Mouse (Mus musculus) heart, postnatal 0 days (tissue): ENCODE data around the gene Foxa1. TPM values are rescaled to one million over a fixed set of nuclear protein-coding genes. Genes with fewer than 3 reads are reported as not detected.

Experiments
- ATAC-seq: fragments of 200-750 bp; cut with Nextera tagmentation; 2 replicates; pipeline ENCODE4 v1.8.0; 2017; ENCODE audit warnings: low read depth, moderate number of reproducible peaks, moderate library complexity; ENCODE audit not compliant: insufficient read depth
- DNase-seq: peaks from one replicate; pipeline ENCODE4 v3.0.0-alpha.2; 2016; ENCODE audit warnings: low spot score
- H3K27ac ChIP-seq: fragments of 300-500 bp; sonication (generic); 2 replicates; pipeline ENCODE4 v1.5.1; 2014; ENCODE audit warnings: low read depth, mild to moderate bottlenecking
- H3K27me3 ChIP-seq: fragments of 300-500 bp; sonication (generic); 2 replicates; pipeline ENCODE4 v1.6.1; 2014; ENCODE audit warnings: low read length, mixed read lengths; ENCODE audit not compliant: control insufficient read depth, insufficient read depth
- H3K36me3 ChIP-seq: fragments of 300-500 bp; sonication (generic); replicated peaks from 2 replicates; pipeline ENCODE4 v1.6.1; 2014; ENCODE audit warnings: low read length, mixed read lengths; ENCODE audit not compliant: control insufficient read depth, insufficient read depth
- H3K4me1 ChIP-seq: fragments of 300-500 bp; sonication (generic); 2 replicates; pipeline ENCODE4 v1.6.1; 2014; ENCODE audit warnings: antibody characterized with exemption; ENCODE audit not compliant: control insufficient read depth, insufficient read depth
- H3K4me2 ChIP-seq: fragments of 300-500 bp; sonication (generic); 2 replicates; pipeline ENCODE4 v1.6.1; 2014; ENCODE audit warnings: low read depth, mild to moderate bottlenecking, low read length, moderate library complexity
- H3K4me3 ChIP-seq: fragments of 300-500 bp; sonication (generic); 2 replicates; pipeline ENCODE4 v1.5.1; 2014; ENCODE audit warnings: low read depth, low read length
- H3K9ac ChIP-seq: fragments of 300-500 bp; sonication (generic); replicated peaks from 2 replicates; pipeline ENCODE4 v1.6.1; 2014; ENCODE audit warnings: low read depth, low read length, mixed read lengths
- H3K9me3 ChIP-seq: fragments of 300-500 bp; sonication (generic); replicated peaks from 2 replicates; pipeline ENCODE4 v1.6.1; 2016; ENCODE audit warnings: low read length; ENCODE audit not compliant: control insufficient read depth
- CTCF ChIP-seq: IDR thresholded peaks from 2 replicates; pipeline ENCODE4 v1.5.1; 2016; ENCODE audit warnings: antibody characterized with exemption, control low read depth, low read depth
- EP300 ChIP-seq: IDR thresholded peaks from 2 replicates; pipeline ENCODE4 v1.6.1; 2016; ENCODE audit warnings: antibody characterized with exemption, low read depth
- WGBS: fragments of 180-500 bp; shearing (Covaris S2); extraction: QIAGEN DNeasy Blood & Tissue Kit; methylation state at CpG from one replicate; pipeline ENCODE4 v1.1.7; 2014; 5-methylcytosine and 5-hydroxymethylcytosine counted together
- polyA plus RNA-seq: library from polyadenylated mRNA; unstranded; fragments of >200 nt; fragmentation: Nextera tagmentation; extraction: Ambion mirVana; gene quantifications from 2 replicates; pipeline ENCODE4 v1.2.1, GENCODE M21; 2015
- total RNA-seq: library from RNA; depleted of rRNA; stranded (reverse); fragments of >200 nt; gene quantifications from 2 replicates; pipeline ENCODE4 v1.2.3, GENCODE M21; 2014; ENCODE audit warnings: low replicate concordance

Gene Foxa1
- total and polyA plus RNA-seq, 2 experiments from 2014 or later = 1.6 TPM; not detected in 1

GRCm38 (mm10) chr12:57530474-57530873 lies 16.2 kb downstream of the Foxa1 start:
- TF ChIP-seq CTCF (no peak), EP300 (no peak)
- no peak for DNase-seq

GRCm38 (mm10) chr12:57528335-57528734 lies 18.4 kb downstream of the Foxa1 start:
- H3K9ac ChIP-seq = no peak overlapping the region
- DNase-seq = no peak
- no peak overlapping the region for H3K4me3 ChIP-seq
- ATAC-seq = no peak
- no peaks in the 10 kb centered on the region for H3K4me1 ChIP-seq
- no peak overlapping the region for H3K4me2 ChIP-seq
- H3K36me3 ChIP-seq = no peaks in the 10 kb centered on the region
- 72% methylated on average over 4 of the region's 4 CpGs for WGBS
- H3K27ac ChIP-seq = no peak overlapping the region
- H3K9me3 ChIP-seq = no peaks in the 10 kb centered on the region
- TF ChIP-seq EP300 (no peak), CTCF (no peak)
- H3K27me3 ChIP-seq = peaks cover 39% of the 10 kb centered on the region

More at GRCm38 (mm10) chr12:57530474-57530873, 16.2 kb downstream of the Foxa1 start:
- H3K36me3 ChIP-seq = no peaks in the 10 kb centered on the region
- H3K9ac ChIP-seq = no peak overlapping the region
- ATAC-seq = no peak
- peaks cover 60% of the 10 kb centered on the region for H3K27me3 ChIP-seq
- no peak overlapping the region for H3K27ac ChIP-seq
- H3K9me3 ChIP-seq = no peaks in the 10 kb centered on the region
- no peak overlapping the region for H3K4me2 ChIP-seq
- no peaks in the 10 kb centered on the region for H3K4me1 ChIP-seq
- no peak overlapping the region for H3K4me3 ChIP-seq
- 29% methylated on average over 9 of the region's 9 CpGs for WGBS

- DNase-seq (no peak), ATAC-seq (no peak)
- no peaks in the 10 kb centered on the region for H3K36me3 ChIP-seq
- no peaks in the 10 kb centered on the region for H3K4me1 ChIP-seq
- no peak overlapping the region for H3K4me2 ChIP-seq
- H3K27me3 ChIP-seq = peaks cover 2% of the 10 kb centered on the region; the same call in 1 of the 2 replicates
- no peak overlapping the region for H3K27ac ChIP-seq
- no peak overlapping the region for H3K4me3 ChIP-seq
- 48% methylated on average over 12 of the region's 12 CpGs for WGBS
- no peaks in the 10 kb centered on the region for H3K9me3 ChIP-seq
- TF ChIP-seq CTCF (no peak), EP300 (no peak)
- no peak overlapping the region for H3K9ac ChIP-seq
Measured at GRCm38 (mm10) chr12:57515702-57516377, 30.9 kb downstream of the Foxa1 start.

GRCm38 (mm10) chr12:57514552-57514951 lies 32.2 kb downstream of the Foxa1 start:
- H3K9me3 ChIP-seq = no peaks in the 10 kb centered on the region
- no peak overlapping the region for H3K4me2 ChIP-seq
- TF ChIP-seq CTCF = no peak
- TF ChIP-seq EP300 = no peak
- H3K27ac ChIP-seq = no peak overlapping the region
- WGBS = 61% methylated on average over 1 of the region's 1 CpGs
- no peak for ATAC-seq
- no peak for DNase-seq
- H3K9ac ChIP-seq = no peak overlapping the region
- peaks cover 2% of the 10 kb centered on the region; the same call in 1 of the 2 replicates for H3K27me3 ChIP-seq
- no peaks in the 10 kb centered on the region for H3K36me3 ChIP-seq
- H3K4me1 ChIP-seq = no peaks in the 10 kb centered on the region
- H3K4me3 ChIP-seq = no peak overlapping the region

GRCm38 (mm10) chr12:57511560-57511959 lies 35.2 kb downstream of the Foxa1 start:
- no peaks in the 10 kb centered on the region for H3K27me3 ChIP-seq
- H3K4me2 ChIP-seq = no peak overlapping the region
- H3K9ac ChIP-seq = no peak overlapping the region
- WGBS = 73% methylated on average over 5 of the region's 5 CpGs
- H3K36me3 ChIP-seq = no peaks in the 10 kb centered on the region
- DNase-seq (no peak), ATAC-seq (no peak)
- H3K27ac ChIP-seq = no peak overlapping the region
- no peaks in the 10 kb centered on the region for H3K4me1 ChIP-seq
- no peak for TF ChIP-seq EP300
- TF ChIP-seq CTCF = no peak
- no peak overlapping the region for H3K4me3 ChIP-seq
- no peaks in the 10 kb centered on the region for H3K9me3 ChIP-seq

GRCm38 (mm10) chr12:57511127-57511526 lies 35.6 kb downstream of the Foxa1 start:
- DNase-seq = no peak
- no peak for TF ChIP-seq CTCF

More at GRCm38 (mm10) chr12:57511127-57511526, 35.6 kb downstream of the Foxa1 start:
- Histone ChIP-seq H3K9me3 (no peaks in the 10 kb centered on the region), H3K36me3 (no peaks in the 10 kb centered on the region), H3K9ac (no peak overlapping the region), H3K27ac (no peak overlapping the region), H3K4me3 (no peak overlapping the region), H3K27me3 (no peaks in the 10 kb centered on the region), H3K4me2 (no peak overlapping the region), H3K4me1 (no peaks in the 10 kb centered on the region)
- ATAC-seq = no peak
- WGBS = 82% methylated on average over 4 of the region's 4 CpGs
